Mouse (Mus musculus): Measurements from ENCODE around the gene Htra1. TPM values are rescaled to one million over a fixed set of nuclear protein-coding genes. Genes with fewer than 3 reads are reported as not detected.

Gene Htra1
- polyA plus RNA-seq (2016; fragmentation: Nextera tagmentation; extraction: Ambion mirVana): 2.1 and 3.1 TPM in 2 replicates

- Histone ChIP-seq H3K4me3 (peak within 1 kb of the TSS; percentile 59), H3K36me3 (no peaks in the 10 kb centered on the region), H3K9me3 (replicated peaks) (no peaks in the 10 kb centered on the region), H3K27me3 (ENCODE audit: low read depth, poor library complexity, severe bottlenecking) (peaks cover 80% of the 10 kb centered on the region), H3K27ac (replicated peaks) (peak within 1 kb of the TSS; percentile 55; the same call in 1 of the 2 replicates), H3K4me1 (peaks cover 17% of the 10 kb centered on the region)
- DNase-seq (ENCODE audit: low spot score): peak; percentile 58
- WGBS: 1% methylated on average over 64 of the region's 70 CpGs
Measured at GRCm38 (mm10) chr7:130935793-130936471, at the start of gene Htra1. Htra1 (plus strand) TSS chr7:130936111.

GRCm38 (mm10) chr7:130886246-130886645 lies 49.7 kb upstream of the Htra1 start:
- Histone ChIP-seq H3K4me3 (no peak overlapping the region), H3K36me3 (peaks cover 57% of the 10 kb centered on the region), H3K9me3 (replicated peaks) (no peaks in the 10 kb centered on the region), H3K27me3 (ENCODE audit: low read depth, poor library complexity, severe bottlenecking) (no peaks in the 10 kb centered on the region), H3K4me1 (peaks cover 21% of the 10 kb centered on the region), H3K27ac (replicated peaks) (no peak overlapping the region)
- no peak for DNase-seq (ENCODE audit: low spot score)
- 79% methylated on average over 3 of the region's 3 CpGs for WGBS

GRCm38 (mm10) chr7:130887946-130888345 lies 48.0 kb upstream of the Htra1 start:
- Histone ChIP-seq H3K36me3 (peaks cover 66% of the 10 kb centered on the region), H3K4me1 (peaks cover 16% of the 10 kb centered on the region), H3K9me3 (replicated peaks) (no peaks in the 10 kb centered on the region), H3K4me3 (no peak overlapping the region; the same call in 1 of the 2 replicates), H3K27ac (replicated peaks) (peak overlapping the region; percentile 38; the same call in 1 of the 2 replicates), H3K27me3 (ENCODE audit: low read depth, poor library complexity, severe bottlenecking) (no peaks in the 10 kb centered on the region)
- DNase-seq (ENCODE audit: low spot score): peak; percentile 20
- WGBS: 9% methylated on average over 3 of the region's 3 CpGs

GRCm38 (mm10) chr7:130890871-130891270 lies 45.0 kb upstream of the Htra1 start:
- Histone ChIP-seq H3K36me3 (peaks cover 56% of the 10 kb centered on the region), H3K9me3 (replicated peaks) (no peaks in the 10 kb centered on the region), H3K4me1 (peaks cover 26% of the 10 kb centered on the region), H3K27me3 (ENCODE audit: low read depth, poor library complexity, severe bottlenecking) (no peaks in the 10 kb centered on the region), H3K27ac (replicated peaks) (no peak overlapping the region), H3K4me3 (no peak overlapping the region)
- no peak for DNase-seq (ENCODE audit: low spot score)
- 43% methylated on average over 2 of the region's 2 CpGs for WGBS

GRCm38 (mm10) chr7:130892973-130893372 lies 42.9 kb upstream of the Htra1 start:
- no peaks in the 10 kb centered on the region for H3K9me3 ChIP-seq (replicated peaks)
- peaks cover 54% of the 10 kb centered on the region for H3K36me3 ChIP-seq
- H3K4me3 ChIP-seq: no peak overlapping the region
- DNase-seq (ENCODE audit: low spot score): no peak
- no peak overlapping the region for H3K27ac ChIP-seq (replicated peaks)
- no peaks in the 10 kb centered on the region for H3K27me3 ChIP-seq (ENCODE audit: low read depth, poor library complexity, severe bottlenecking)
- WGBS: 90% methylated on average over 6 of the region's 6 CpGs
- H3K4me1 ChIP-seq: peaks cover 16% of the 10 kb centered on the region

GRCm38 (mm10) chr7:130894931-130895617 lies 40.8 kb upstream of the Htra1 start:
- Histone ChIP-seq H3K9me3 (replicated peaks) (no peaks in the 10 kb centered on the region), H3K36me3 (peaks cover 64% of the 10 kb centered on the region), H3K4me1 (peaks cover 11% of the 10 kb centered on the region), H3K27me3 (ENCODE audit: low read depth, poor library complexity, severe bottlenecking) (no peaks in the 10 kb centered on the region), H3K4me3 (no peak overlapping the region), H3K27ac (replicated peaks) (no peak overlapping the region)
- 68% methylated on average over 9 of the region's 9 CpGs for WGBS
- DNase-seq (ENCODE audit: low spot score): no peak

- H3K9me3 ChIP-seq (replicated peaks): no peaks in the 10 kb centered on the region
- no peak overlapping the region for H3K27ac ChIP-seq (replicated peaks)
- H3K27me3 ChIP-seq (ENCODE audit: low read depth, poor library complexity, severe bottlenecking): no peaks in the 10 kb centered on the region
- H3K4me3 ChIP-seq: no peak overlapping the region
- DNase-seq (ENCODE audit: low spot score): no peak
- H3K4me1 ChIP-seq: peaks cover 11% of the 10 kb centered on the region
- peaks cover 67% of the 10 kb centered on the region for H3K36me3 ChIP-seq
- WGBS: 56% methylated on average over 2 of the region's 2 CpGs
Measured at GRCm38 (mm10) chr7:130895618-130895945, 40.3 kb upstream of the Htra1 start.

GRCm38 (mm10) chr7:130896064-130896463 lies 39.8 kb upstream of the Htra1 start:
- Histone ChIP-seq H3K4me1 (peaks cover 11% of the 10 kb centered on the region), H3K27ac (replicated peaks) (no peak overlapping the region), H3K9me3 (replicated peaks) (no peaks in the 10 kb centered on the region), H3K4me3 (no peak overlapping the region), H3K36me3 (peaks cover 68% of the 10 kb centered on the region), H3K27me3 (ENCODE audit: low read depth, poor library complexity, severe bottlenecking) (no peaks in the 10 kb centered on the region)
- DNase-seq (ENCODE audit: low spot score): no peak
- 77% methylated on average over 3 of the region's 3 CpGs for WGBS

- WGBS: 89% methylated on average over 10 of the region's 10 CpGs
- DNase-seq (ENCODE audit: low spot score): no peak
- Histone ChIP-seq H3K4me1 (peaks cover 11% of the 10 kb centered on the region), H3K27me3 (ENCODE audit: low read depth, poor library complexity, severe bottlenecking) (no peaks in the 10 kb centered on the region), H3K27ac (replicated peaks) (no peak overlapping the region), H3K4me3 (no peak overlapping the region), H3K9me3 (replicated peaks) (no peaks in the 10 kb centered on the region), H3K36me3 (peaks cover 67% of the 10 kb centered on the region)
Measured at GRCm38 (mm10) chr7:130897201-130897600, 38.7 kb upstream of the Htra1 start.

GRCm38 (mm10) chr7:130898373-130898772 lies 37.5 kb upstream of the Htra1 start:
- H3K4me3 ChIP-seq: no peak overlapping the region
- DNase-seq (ENCODE audit: low spot score): no peak
- no peak overlapping the region for H3K27ac ChIP-seq (replicated peaks)
- peaks cover 66% of the 10 kb centered on the region for H3K36me3 ChIP-seq
- H3K4me1 ChIP-seq: peaks cover 11% of the 10 kb centered on the region
- H3K27me3 ChIP-seq (ENCODE audit: low read depth, poor library complexity, severe bottlenecking): no peaks in the 10 kb centered on the region
- WGBS: 85% methylated on average over 4 of the region's 4 CpGs
- H3K9me3 ChIP-seq (replicated peaks): no peaks in the 10 kb centered on the region

GRCm38 (mm10) chr7:130900233-130900848 lies 35.6 kb upstream of the Htra1 start:
- Histone ChIP-seq H3K27me3 (ENCODE audit: low read depth, poor library complexity, severe bottlenecking) (no peaks in the 10 kb centered on the region), H3K4me1 (peaks cover 7% of the 10 kb centered on the region), H3K4me3 (no peak overlapping the region), H3K27ac (replicated peaks) (no peak overlapping the region), H3K9me3 (replicated peaks) (no peaks in the 10 kb centered on the region), H3K36me3 (peaks cover 77% of the 10 kb centered on the region)
- WGBS: 93% methylated on average over 5 of the region's 5 CpGs
- no peak for DNase-seq (ENCODE audit: low spot score)

- H3K27ac ChIP-seq (replicated peaks): no peak overlapping the region
- WGBS: 95% methylated on average over 1 of the region's 1 CpGs
- no peaks in the 10 kb centered on the region for H3K9me3 ChIP-seq (replicated peaks)
- H3K36me3 ChIP-seq: peaks cover 72% of the 10 kb centered on the region
- no peak for DNase-seq (ENCODE audit: low spot score)
- H3K4me1 ChIP-seq: no peaks in the 10 kb centered on the region
- H3K27me3 ChIP-seq (ENCODE audit: low read depth, poor library complexity, severe bottlenecking): no peaks in the 10 kb centered on the region
- no peak overlapping the region for H3K4me3 ChIP-seq
Measured at GRCm38 (mm10) chr7:130902929-130903328, 33.0 kb upstream of the Htra1 start.

All from midbrain, embryonic 10.5 days (tissue).